Mouse (Mus musculus) heart, postnatal 0 days (tissue): Measurements from ENCODE around the gene Plod1. TPM values are rescaled to one million over a fixed set of nuclear protein-coding genes. Genes with fewer than 3 reads are reported as not detected.
A peak's percentile ranks its signal among the peaks of the same experiment; 100 is the strongest.

Experiments
- ATAC-seq: fragments of 200-750 bp; cut with Nextera tagmentation; 2 replicates; pipeline ENCODE4 v1.8.0; 2017; ENCODE audit warnings: low read depth, moderate number of reproducible peaks, moderate library complexity; ENCODE audit not compliant: insufficient read depth
- DNase-seq: peaks from one replicate; pipeline ENCODE4 v3.0.0-alpha.2; 2016; ENCODE audit warnings: low spot score
- H3K27ac ChIP-seq: fragments of 300-500 bp; sonication (generic); 2 replicates; pipeline ENCODE4 v1.5.1; 2014; ENCODE audit warnings: low read depth, mild to moderate bottlenecking
- H3K27me3 ChIP-seq: fragments of 300-500 bp; sonication (generic); 2 replicates; pipeline ENCODE4 v1.6.1; 2014; ENCODE audit warnings: low read length, mixed read lengths; ENCODE audit not compliant: control insufficient read depth, insufficient read depth
- H3K36me3 ChIP-seq: fragments of 300-500 bp; sonication (generic); replicated peaks from 2 replicates; pipeline ENCODE4 v1.6.1; 2014; ENCODE audit warnings: low read length, mixed read lengths; ENCODE audit not compliant: control insufficient read depth, insufficient read depth
- H3K4me1 ChIP-seq: fragments of 300-500 bp; sonication (generic); 2 replicates; pipeline ENCODE4 v1.6.1; 2014; ENCODE audit warnings: antibody characterized with exemption; ENCODE audit not compliant: control insufficient read depth, insufficient read depth
- H3K4me2 ChIP-seq: fragments of 300-500 bp; sonication (generic); 2 replicates; pipeline ENCODE4 v1.6.1; 2014; ENCODE audit warnings: low read depth, mild to moderate bottlenecking, low read length, moderate library complexity
- H3K4me3 ChIP-seq: fragments of 300-500 bp; sonication (generic); 2 replicates; pipeline ENCODE4 v1.5.1; 2014; ENCODE audit warnings: low read depth, low read length
- H3K9ac ChIP-seq: fragments of 300-500 bp; sonication (generic); replicated peaks from 2 replicates; pipeline ENCODE4 v1.6.1; 2014; ENCODE audit warnings: low read depth, low read length, mixed read lengths
- H3K9me3 ChIP-seq: fragments of 300-500 bp; sonication (generic); replicated peaks from 2 replicates; pipeline ENCODE4 v1.6.1; 2016; ENCODE audit warnings: low read length; ENCODE audit not compliant: control insufficient read depth
- CTCF ChIP-seq: IDR thresholded peaks from 2 replicates; pipeline ENCODE4 v1.5.1; 2016; ENCODE audit warnings: antibody characterized with exemption, control low read depth, low read depth
- EP300 ChIP-seq: IDR thresholded peaks from 2 replicates; pipeline ENCODE4 v1.6.1; 2016; ENCODE audit warnings: antibody characterized with exemption, low read depth
- WGBS: fragments of 180-500 bp; shearing (Covaris S2); extraction: QIAGEN DNeasy Blood & Tissue Kit; methylation state at CpG from one replicate; pipeline ENCODE4 v1.1.7; 2014; 5-methylcytosine and 5-hydroxymethylcytosine counted together
- polyA plus RNA-seq: library from polyadenylated mRNA; unstranded; fragments of >200 nt; fragmentation: Nextera tagmentation; extraction: Ambion mirVana; gene quantifications from 2 replicates; pipeline ENCODE4 v1.2.1, GENCODE M21; 2015
- total RNA-seq: library from RNA; depleted of rRNA; stranded (reverse); fragments of >200 nt; gene quantifications from 2 replicates; pipeline ENCODE4 v1.2.3, GENCODE M21; 2014; ENCODE audit warnings: low replicate concordance

Gene Plod1
- total and polyA plus RNA-seq, 2 experiments from 2014 or later: 55.6 to 107 TPM

DNA sequence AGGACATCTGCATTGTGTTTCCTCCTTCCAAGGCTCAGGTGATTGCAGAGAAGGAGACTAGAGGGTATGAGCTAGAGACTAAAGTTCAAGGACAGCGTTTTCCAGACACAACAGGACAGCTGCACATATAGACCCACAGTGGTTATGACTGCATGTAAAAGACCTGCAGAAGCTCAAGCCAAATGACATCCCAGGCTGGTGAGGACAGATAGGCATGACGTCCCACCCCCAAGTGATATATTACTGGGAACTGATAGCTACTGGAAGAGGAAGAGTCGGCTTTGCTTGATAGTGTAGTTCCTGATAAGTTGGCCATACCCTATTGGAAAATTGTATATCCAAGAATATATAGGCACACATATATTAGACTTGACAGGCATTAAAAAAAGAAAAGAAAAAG lies 39.7 kb upstream of the Plod1 start:
- TF ChIP-seq EP300 (no peak), CTCF (no peak)
- DNase-seq (no peak), ATAC-seq (no peak)
- Histone ChIP-seq H3K9me3 (0 out of 2 replicates have a peak, but pooled peaks cover 3% of the 10 kb centered on the region), H3K4me1 (peaks cover 7% of the 10 kb centered on the region), H3K27ac (no peak overlapping the region), H3K4me3 (no peak overlapping the region), H3K4me2 (no peak overlapping the region), H3K36me3 (no peaks in the 10 kb centered on the region), H3K9ac (no peak overlapping the region), H3K27me3 (no peaks in the 10 kb centered on the region)
- 27% methylated on average over 3 of the region's 3 CpGs for WGBS

DNA sequence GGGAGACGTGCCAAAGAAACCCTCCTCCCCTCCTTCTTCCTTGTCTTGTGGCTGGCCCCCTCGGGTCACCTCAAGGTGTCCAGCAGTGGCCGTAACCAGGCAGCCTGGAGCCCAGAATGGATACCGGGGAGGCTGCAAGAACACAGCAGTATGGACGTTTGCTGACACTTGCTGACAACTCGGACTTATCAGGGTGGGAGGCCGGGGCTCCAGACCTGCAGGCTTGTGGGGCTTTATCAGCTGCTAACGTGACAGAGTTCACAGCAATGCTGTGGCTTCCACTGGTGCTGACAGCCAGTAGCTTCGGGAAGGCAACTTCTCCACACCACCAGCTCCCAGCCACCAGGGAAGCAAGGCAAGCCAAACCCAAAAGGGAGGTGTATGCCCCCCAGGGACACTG lies 32.8 kb upstream of the Plod1 start:
- peak overlapping the region; percentile 94 for H3K27ac ChIP-seq
- peak; percentile 88 for ATAC-seq
- no peaks in the 10 kb centered on the region for H3K9me3 ChIP-seq
- H3K9ac ChIP-seq: peak overlapping the region; percentile 39; the same call in 1 of the 2 replicates
- H3K4me2 ChIP-seq: peak overlapping the region; percentile 50
- H3K4me1 ChIP-seq: peaks cover 24% of the 10 kb centered on the region; the same call in 1 of the 2 replicates
- 5% methylated on average over 9 of the region's 9 CpGs for WGBS
- no peaks in the 10 kb centered on the region for H3K36me3 ChIP-seq
- peak; percentile 66; the same call in 1 of the 2 replicates for TF ChIP-seq EP300
- TF ChIP-seq CTCF: no peak
- no peaks in the 10 kb centered on the region for H3K27me3 ChIP-seq
- H3K4me3 ChIP-seq: peak overlapping the region; percentile 13; the same call in 1 of the 2 replicates
- DNase-seq: peak; percentile 90

DNA sequence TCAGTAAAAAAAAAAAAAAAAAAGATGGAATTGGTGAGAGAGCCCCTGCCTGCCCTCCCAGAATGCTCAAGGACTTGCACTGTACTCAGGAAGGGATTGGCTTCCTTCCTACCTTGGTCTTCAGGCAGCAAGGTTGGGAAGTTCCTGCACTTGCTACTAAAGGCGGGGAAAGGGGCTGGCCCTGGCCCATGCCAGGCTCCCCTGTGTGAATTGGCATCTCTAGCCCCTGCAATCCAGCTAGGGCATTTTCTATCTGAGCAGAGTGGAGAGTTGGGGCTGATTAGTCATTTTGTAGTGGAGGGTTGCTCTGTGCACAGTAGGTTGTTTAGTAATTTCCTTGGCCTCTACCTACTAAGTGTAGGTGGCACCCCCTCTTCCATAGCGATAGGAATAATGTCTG lies 32.2 kb upstream of the Plod1 start:
- Histone ChIP-seq H3K4me1 (peaks cover 30% of the 10 kb centered on the region; the same call in 1 of the 2 replicates), H3K27ac (peak overlapping the region; percentile 94)
- no peak for DNase-seq

DNA sequence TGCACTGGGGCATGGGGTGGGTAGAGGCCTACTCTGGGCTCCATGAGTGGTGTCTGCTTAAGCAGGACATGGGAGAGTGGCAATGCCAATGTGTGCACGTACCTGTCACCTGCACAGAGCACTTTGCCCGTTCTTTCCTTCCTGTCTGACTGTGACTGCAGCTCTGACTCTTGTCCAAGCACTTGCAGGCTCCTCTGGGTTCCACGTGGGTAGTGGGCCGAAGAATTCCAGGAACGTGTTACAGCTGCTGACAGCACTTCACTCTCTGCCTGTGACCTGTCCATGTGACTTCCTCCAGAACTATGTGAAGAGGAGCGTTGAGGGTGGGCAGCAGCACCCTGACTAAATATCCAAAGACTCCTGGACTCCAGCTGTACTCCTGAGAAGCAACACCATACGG lies 29.1 kb upstream of the Plod1 start:
- peak; percentile 64 for ATAC-seq
- Histone ChIP-seq H3K4me3 (no peak overlapping the region), H3K4me1 (peaks cover 36% of the 10 kb centered on the region; the same call in 1 of the 2 replicates), H3K9ac (0 out of 2 replicates have a peak overlapping the region, but pooled peaks have one; percentile 23), H3K9me3 (no peaks in the 10 kb centered on the region), H3K27ac (peak overlapping the region; percentile 86), H3K4me2 (no peak overlapping the region), H3K36me3 (no peaks in the 10 kb centered on the region), H3K27me3 (no peaks in the 10 kb centered on the region)
- TF ChIP-seq EP300 (peak; percentile 96), CTCF (no peak)
- 27% methylated on average over 7 of the region's 7 CpGs for whole genome bisulfite sequencing
- peak; percentile 86 for DNase-seq

More for the DNA sequence above, 32.2 kb upstream of the Plod1 start:
- Histone ChIP-seq H3K27me3 (no peaks in the 10 kb centered on the region), H3K9me3 (no peaks in the 10 kb centered on the region), H3K36me3 (no peaks in the 10 kb centered on the region), H3K4me2 (peak overlapping the region; percentile 50), H3K9ac (peak overlapping the region; percentile 39; the same call in 1 of the 2 replicates), H3K4me3 (no peak overlapping the region)
- ATAC-seq: peak; percentile 39
- TF ChIP-seq CTCF (no peak), EP300 (no peak)
- WGBS: 35% methylated on average over 2 of the region's 2 CpGs

DNA sequence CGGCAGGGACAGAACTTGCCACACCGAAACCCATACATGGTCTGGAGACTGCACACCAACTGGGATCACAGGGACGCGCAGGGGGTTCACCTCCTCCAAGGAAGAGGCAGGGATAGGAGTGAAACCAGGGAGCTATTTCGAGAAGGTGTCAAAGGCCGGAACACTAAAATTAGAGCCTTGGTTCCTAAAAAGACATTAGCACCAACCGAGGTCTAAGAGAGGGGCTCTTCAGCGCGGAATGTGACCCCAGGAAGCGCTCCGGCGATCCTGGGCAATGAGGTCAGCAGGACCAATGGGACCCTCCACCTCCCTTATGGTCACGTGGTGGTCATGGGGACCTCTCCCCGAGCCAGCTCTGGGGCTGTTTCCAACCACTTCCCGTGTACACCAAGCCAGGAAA lies 27.1 kb upstream of the Plod1 start:
- TF ChIP-seq EP300 (peak; percentile 64; the same call in 1 of the 2 replicates), CTCF (no peak)
- DNase-seq (peak; percentile 68), ATAC-seq (peak; percentile 64)
- Histone ChIP-seq H3K4me2 (no peak overlapping the region), H3K4me3 (no peak overlapping the region), H3K9ac (no peak overlapping the region), H3K27me3 (no peaks in the 10 kb centered on the region), H3K9me3 (no peaks in the 10 kb centered on the region), H3K27ac (peak overlapping the region; percentile 90), H3K36me3 (no peaks in the 10 kb centered on the region), H3K4me1 (peaks cover 29% of the 10 kb centered on the region; the same call in 1 of the 2 replicates)
- WGBS: 45% methylated on average over 15 of the region's 15 CpGs

DNA sequence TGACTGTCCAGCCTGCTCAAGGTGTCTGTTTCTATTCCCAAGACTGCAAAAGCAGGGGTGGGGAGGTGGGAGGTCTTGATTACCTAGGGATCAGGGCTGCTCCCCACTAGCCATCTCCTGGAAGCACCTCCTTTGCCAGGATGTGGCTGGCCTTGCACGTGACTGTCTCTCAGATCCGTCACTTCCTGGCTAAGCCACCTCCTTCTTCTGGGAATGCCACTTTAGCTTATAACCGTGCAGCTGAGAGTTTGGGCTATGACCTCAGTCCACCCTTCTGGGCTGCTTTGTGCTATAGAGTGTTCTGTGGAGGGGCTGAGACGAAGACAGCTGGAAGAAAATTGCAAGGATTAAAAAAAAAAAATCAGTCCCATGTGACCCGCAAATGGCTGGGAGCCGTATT lies 26.2 kb upstream of the Plod1 start:
- Histone ChIP-seq H3K9ac (no peak overlapping the region), H3K36me3 (no peaks in the 10 kb centered on the region), H3K27ac (peak overlapping the region; percentile 90), H3K27me3 (no peaks in the 10 kb centered on the region), H3K9me3 (no peaks in the 10 kb centered on the region), H3K4me2 (no peak overlapping the region), H3K4me3 (no peak overlapping the region), H3K4me1 (peaks cover 29% of the 10 kb centered on the region; the same call in 1 of the 2 replicates)
- DNase-seq (peak; percentile 56), ATAC-seq (peak; percentile 44)
- WGBS: 35% methylated on average over 6 of the region's 6 CpGs
- TF ChIP-seq CTCF (no peak), EP300 (no peak)
